Mouse (Mus musculus) limb, embryonic 12.5 days (tissue): Measurements from ENCODE around the gene Fam169a. TPM values are rescaled to one million over a fixed set of nuclear protein-coding genes. Genes with fewer than 3 reads are reported as not detected.
"Not testable (repeated sequence)": the region's sequence is repeated elsewhere in the genome, so short reads cannot be mapped to it uniquely, and the experiment has no call there.

Source experiments
- ATAC-seq: fragments of 200-750 bp; cut with Nextera tagmentation; 2 replicates; pipeline ENCODE4 v1.8.0; 2017; ENCODE audit warnings: low read depth, moderate TSS enrichment; ENCODE audit not compliant: insufficient number of reproducible peaks, insufficient read depth, low FRiP score, low TSS enrichment
- H3K27ac ChIP-seq: fragments of 300-500 bp; sonication (generic); 2 replicates; pipeline ENCODE4 v1.5.1; 2016; ENCODE audit warnings: mild to moderate bottlenecking, moderate library complexity
- H3K27me3 ChIP-seq: fragments of 300-500 bp; sonication (generic); 2 replicates; pipeline ENCODE4 v1.6.1; 2016; ENCODE audit warnings: mild to moderate bottlenecking, moderate library complexity
- H3K36me3 ChIP-seq: fragments of 300-500 bp; sonication (generic); 2 replicates; pipeline ENCODE4 v1.6.1; 2016; ENCODE audit warnings: mild to moderate bottlenecking, moderate library complexity
- H3K4me1 ChIP-seq: fragments of 300-500 bp; sonication (generic); replicated peaks from 2 replicates; pipeline ENCODE4 v1.6.1; 2016
- H3K4me2 ChIP-seq: fragments of 300-500 bp; sonication (generic); 2 replicates; pipeline ENCODE4 v1.6.1; 2016; ENCODE audit warnings: mild to moderate bottlenecking, moderate library complexity
- H3K4me3 ChIP-seq: fragments of 300-500 bp; sonication (generic); replicated peaks from 2 replicates; pipeline ENCODE4 v1.5.1; 2016; ENCODE audit warnings: mild to moderate bottlenecking
- H3K9ac ChIP-seq: fragments of 300-500 bp; sonication (generic); replicated peaks from 2 replicates; pipeline ENCODE4 v1.6.1; 2016; ENCODE audit warnings: mild to moderate bottlenecking, moderate library complexity
- H3K9me3 ChIP-seq: fragments of 300-500 bp; sonication (generic); 2 replicates; pipeline ENCODE4 v1.6.1; 2016; ENCODE audit warnings: mild to moderate bottlenecking, moderate library complexity
- WGBS: fragments of 180-500 bp; shearing (Covaris S2); methylation state at CpG from one replicate; pipeline ENCODE4 v1.1.7; 2016; 5-methylcytosine and 5-hydroxymethylcytosine counted together
- polyA plus RNA-seq: library from polyadenylated mRNA; unstranded; fragments of >200 nt; fragmentation: Nextera tagmentation; extraction: Ambion mirVana; gene quantifications from 2 replicates; pipeline ENCODE4 v1.2.1, GENCODE M21; 2016

Gene Fam169a
- polyA plus RNA-seq, 1 experiment from 2014 or later = 7.2 TPM

- no peak overlapping the region for H3K4me3 ChIP-seq
- H3K4me1 ChIP-seq = no peaks in the 10 kb centered on the region
- H3K27ac ChIP-seq = no peak overlapping the region
- WGBS = 77% methylated on average over 2 of the region's 2 CpGs
- H3K4me2 ChIP-seq = no peak overlapping the region
- no peaks in the 10 kb centered on the region for H3K36me3 ChIP-seq
- H3K9me3 ChIP-seq = no peaks in the 10 kb centered on the region
- no peak for ATAC-seq
- no peak overlapping the region for H3K9ac ChIP-seq
- H3K27me3 ChIP-seq = no peaks in the 10 kb centered on the region
These were observed 13.1 kb downstream of the Fam169a start for GRCm38 (mm10) chr13:97080201-97080600.

- H3K9me3 ChIP-seq = no peaks in the 10 kb centered on the region
- no peak overlapping the region for H3K9ac ChIP-seq
- H3K36me3 ChIP-seq = no peaks in the 10 kb centered on the region
- WGBS = 93% methylated on average over 3 of the region's 3 CpGs
- H3K4me1 ChIP-seq = no peaks in the 10 kb centered on the region
- H3K27me3 ChIP-seq = no peaks in the 10 kb centered on the region
- H3K4me3 ChIP-seq = no peak overlapping the region
- H3K27ac ChIP-seq = no peak overlapping the region
- H3K4me2 ChIP-seq = no peak overlapping the region
- ATAC-seq = no peak
These were observed 13.5 kb downstream of the Fam169a start for GRCm38 (mm10) chr13:97080615-97081014.

GRCm38 (mm10) chr13:97082432-97082831 lies 15.3 kb downstream of the Fam169a start:
- Histone ChIP-seq H3K36me3 (no peaks in the 10 kb centered on the region), H3K27ac (no peak overlapping the region), H3K9me3 (no peaks in the 10 kb centered on the region), H3K4me1 (no peaks in the 10 kb centered on the region), H3K9ac (no peak overlapping the region), H3K27me3 (no peaks in the 10 kb centered on the region), H3K4me3 (no peak overlapping the region), H3K4me2 (no peak overlapping the region)
- no peak for ATAC-seq
- WGBS = 91% methylated on average over 7 of the region's 7 CpGs

GRCm38 (mm10) chr13:97086316-97086715 lies 19.2 kb downstream of the Fam169a start:
- Histone ChIP-seq H3K4me1 (no peaks in the 10 kb centered on the region), H3K27ac (no peak overlapping the region), H3K4me3 (no peak overlapping the region), H3K36me3 (no peaks in the 10 kb centered on the region), H3K4me2 (no peak overlapping the region), H3K27me3 (no peaks in the 10 kb centered on the region), H3K9ac (no peak overlapping the region), H3K9me3 (no peaks in the 10 kb centered on the region)
- no peak for ATAC-seq
- WGBS = 84% methylated on average over 3 of the region's 9 CpGs

GRCm38 (mm10) chr13:97087421-97087820 lies 20.3 kb downstream of the Fam169a start:
- Histone ChIP-seq H3K36me3 (no peaks in the 10 kb centered on the region), H3K4me2 (no peak overlapping the region), H3K9me3 (no peaks in the 10 kb centered on the region), H3K4me1 (no peaks in the 10 kb centered on the region), H3K9ac (no peak overlapping the region), H3K27ac (no peak overlapping the region), H3K27me3 (no peaks in the 10 kb centered on the region), H3K4me3 (no peak overlapping the region)
- ATAC-seq = no peak
- 93% methylated on average over 6 of the region's 6 CpGs for WGBS

GRCm38 (mm10) chr13:97088183-97088582 lies 21.1 kb downstream of the Fam169a start:
- no peak for ATAC-seq

GRCm38 (mm10) chr13:97095726-97096125 lies 28.6 kb downstream of the Fam169a start:
- no peak for ATAC-seq
- no peak overlapping the region for H3K4me2 ChIP-seq
- no peaks in the 10 kb centered on the region for H3K9me3 ChIP-seq
- H3K36me3 ChIP-seq = peaks cover 2% of the 10 kb centered on the region; the same call in 1 of the 2 replicates
- H3K27ac ChIP-seq = no peak overlapping the region
- no peak overlapping the region for H3K4me3 ChIP-seq
- 91% methylated on average over 4 of the region's 4 CpGs for WGBS
- H3K9ac ChIP-seq = no peak overlapping the region
- no peaks in the 10 kb centered on the region for H3K27me3 ChIP-seq
- no peaks in the 10 kb centered on the region for H3K4me1 ChIP-seq

More at GRCm38 (mm10) chr13:97088183-97088582, 21.1 kb downstream of the Fam169a start:
- Histone ChIP-seq H3K4me1 (no peaks in the 10 kb centered on the region), H3K36me3 (no peaks in the 10 kb centered on the region), H3K27ac (no peak overlapping the region), H3K4me3 (no peak overlapping the region), H3K4me2 (no peak overlapping the region), H3K9ac (no peak overlapping the region), H3K9me3 (no peaks in the 10 kb centered on the region), H3K27me3 (no peaks in the 10 kb centered on the region)
- WGBS = 91% methylated on average over 3 of the region's 3 CpGs

- Histone ChIP-seq H3K4me3 (no peak within 1 kb of the TSS), H3K9ac (no peak within 1 kb of the TSS), H3K27me3 (no peaks in the 10 kb centered on the region), H3K9me3 (no peaks in the 10 kb centered on the region), H3K4me2 (no peak within 1 kb of the TSS), H3K4me1 (no peaks in the 10 kb centered on the region), H3K27ac (no peak within 1 kb of the TSS), H3K36me3 (peaks cover 2% of the 10 kb centered on the region; the same call in 1 of the 2 replicates)
- no peak for ATAC-seq
- 82% methylated on average over 22 of the region's 22 CpGs for WGBS
These were observed 32.2 kb downstream of the Fam169a start, which contains the start of gene Gm6169 for GRCm38 (mm10) chr13:97099187-97099852. TSS of gene Gm6169 (minus strand) at chr13:97099237.

GRCm38 (mm10) chr13:97104996-97105395 lies 37.9 kb downstream of the Fam169a start:
- Histone ChIP-seq H3K4me3 (no peak overlapping the region), H3K27me3 (no peaks in the 10 kb centered on the region), H3K36me3 (peaks cover 3% of the 10 kb centered on the region; the same call in 1 of the 2 replicates), H3K4me2 (no peak overlapping the region), H3K27ac (no peak overlapping the region), H3K9me3 (no peaks in the 10 kb centered on the region), H3K4me1 (no peaks in the 10 kb centered on the region), H3K9ac (no peak overlapping the region)
- ATAC-seq = no peak
- WGBS = 79% methylated on average over 7 of the region's 7 CpGs

- H3K27ac ChIP-seq, H3K27me3 ChIP-seq, ATAC-seq, H3K4me1 ChIP-seq, H3K4me3 ChIP-seq, H3K9me3 ChIP-seq, H3K4me2 ChIP-seq, H3K9ac ChIP-seq: not testable (repeated sequence)
- H3K36me3 ChIP-seq = peaks cover 11% of the 10 kb centered on the region
- whole genome bisulfite sequencing = 92% methylated on average over 4 of the region's 4 CpGs
These were observed 40.6 kb downstream of the Fam169a start for GRCm38 (mm10) chr13:97107721-97108120.

GRCm38 (mm10) chr13:97109046-97109445 lies 42.0 kb downstream of the Fam169a start:
- Histone ChIP-seq H3K4me1 (no peaks in the 10 kb centered on the region), H3K4me3 (no peak overlapping the region), H3K4me2 (no peak overlapping the region), H3K27ac (no peak overlapping the region), H3K9ac (no peak overlapping the region), H3K27me3 (no peaks in the 10 kb centered on the region), H3K36me3 (peaks cover 14% of the 10 kb centered on the region), H3K9me3 (no peaks in the 10 kb centered on the region)
- no peak for ATAC-seq
- 88% methylated on average over 4 of the region's 4 CpGs for WGBS

GRCm38 (mm10) chr13:97121341-97121740 lies 54.3 kb downstream of the Fam169a start:
- Histone ChIP-seq H3K36me3 (peaks cover 21% of the 10 kb centered on the region; the same call in 1 of the 2 replicates), H3K9ac (no peak overlapping the region), H3K27ac (no peak overlapping the region), H3K4me3 (no peak overlapping the region), H3K9me3 (no peaks in the 10 kb centered on the region), H3K27me3 (no peaks in the 10 kb centered on the region), H3K4me1 (no peaks in the 10 kb centered on the region), H3K4me2 (no peak overlapping the region)
- 81% methylated on average over 3 of the region's 3 CpGs for WGBS
- ATAC-seq = no peak
